Mouse (Mus musculus): ENCODE results near the gene Cxcr4. TPM values are rescaled to one million over a fixed set of nuclear protein-coding genes. Genes with fewer than 3 reads are reported as not detected.

The Cxcr4 gene
- polyA plus RNA-seq, 1 experiment, result 315 TPM

- TF ChIP-seq POLR2A (IDR thresholded peaks at IDR 0.05; ENCODE audit: low read depth, low read length), result no peak
- no peak for TF ChIP-seq CTCF (IDR thresholded peaks at IDR 0.05; ENCODE audit: extremely low read depth, insufficient read depth, insufficient read length, insufficient replicate concordance)
- Histone ChIP-seq H3K4me1 (ENCODE audit: control insufficient read depth, insufficient read depth, insufficient read length) (peaks cover 7% of the 10 kb centered on the region; the same call in 1 of the 2 replicates), H3K36me3 (ENCODE audit: control insufficient read depth, insufficient read depth, low read length) (no peaks in the 10 kb centered on the region), H3K4me3 (ENCODE audit: extremely low read depth, insufficient read depth, insufficient read length) (no peak overlapping the region), H3K27me3 (ENCODE audit: control insufficient read depth, insufficient read depth, low read length) (no peaks in the 10 kb centered on the region), H3K27ac (ENCODE audit: insufficient read depth, low read length) (no peak overlapping the region)
- DNase-seq (ENCODE audit: low read depth in 1 of 2, low spot score in 2 of 2), result no peak
- WGBS, result 18% methylated on average over 3 of the region's 3 CpGs
These were observed 43.1 kb downstream of the Cxcr4 start for GRCm38 (mm10) chr1:128549007-128549406.

GRCm38 (mm10) chr1:128548220-128548998 is 43.7 kb downstream of the Cxcr4 start:
- H3K4me3 ChIP-seq (ENCODE audit: extremely low read depth, insufficient read depth, insufficient read length), result no peak overlapping the region
- WGBS, result 13% methylated on average over 5 of the region's 5 CpGs
- no peaks in the 10 kb centered on the region for H3K27me3 ChIP-seq (ENCODE audit: control insufficient read depth, insufficient read depth, low read length)
- H3K27ac ChIP-seq (ENCODE audit: insufficient read depth, low read length), result no peak overlapping the region
- DNase-seq (ENCODE audit: low read depth in 1 of 2, low spot score in 2 of 2), result peak in 1 of 2 experiments; percentile 50
- no peak for TF ChIP-seq CTCF (IDR thresholded peaks at IDR 0.05; ENCODE audit: extremely low read depth, insufficient read depth, insufficient read length, insufficient replicate concordance)
- H3K36me3 ChIP-seq (ENCODE audit: control insufficient read depth, insufficient read depth, low read length), result no peaks in the 10 kb centered on the region
- peaks cover 7% of the 10 kb centered on the region; the same call in 1 of the 2 replicates for H3K4me1 ChIP-seq (ENCODE audit: control insufficient read depth, insufficient read depth, insufficient read length)

DNA sequence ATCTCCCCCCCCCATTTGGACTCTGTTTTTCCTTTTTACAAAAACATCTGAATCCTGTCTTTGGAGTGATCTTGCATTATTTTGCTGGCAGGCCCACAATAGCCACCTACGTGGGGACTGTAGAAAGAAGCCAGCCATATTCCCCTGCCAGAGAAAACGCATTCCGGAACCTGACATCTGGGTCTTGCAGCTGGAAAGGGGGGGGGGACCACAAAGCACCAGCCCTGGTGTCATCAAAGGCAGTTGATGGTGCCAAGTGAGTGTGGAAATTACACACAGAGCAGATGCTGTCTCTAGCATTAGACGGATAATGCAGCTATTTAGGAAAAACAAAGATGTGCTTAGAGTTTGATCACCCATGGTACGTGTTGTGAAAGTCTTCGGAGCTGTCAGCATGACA is 46.4 kb downstream of the Cxcr4 start:
- TF ChIP-seq POLR2A (IDR thresholded peaks at IDR 0.05; ENCODE audit: low read depth, low read length), result no peak
- TF ChIP-seq CTCF (IDR thresholded peaks at IDR 0.05; ENCODE audit: extremely low read depth, insufficient read depth, insufficient read length, insufficient replicate concordance), result no peak
- no peak for DNase-seq (ENCODE audit: low read depth in 1 of 2, low spot score in 2 of 2)
- Histone ChIP-seq H3K4me3 (ENCODE audit: extremely low read depth, insufficient read depth, insufficient read length) (no peak overlapping the region), H3K36me3 (ENCODE audit: control insufficient read depth, insufficient read depth, low read length) (no peaks in the 10 kb centered on the region), H3K27me3 (ENCODE audit: control insufficient read depth, insufficient read depth, low read length) (no peaks in the 10 kb centered on the region), H3K4me1 (ENCODE audit: control insufficient read depth, insufficient read depth, insufficient read length) (peaks cover 7% of the 10 kb centered on the region; the same call in 1 of the 2 replicates), H3K27ac (ENCODE audit: insufficient read depth, low read length) (no peak overlapping the region)
- WGBS, result 95% methylated on average over 6 of the region's 6 CpGs

DNA sequence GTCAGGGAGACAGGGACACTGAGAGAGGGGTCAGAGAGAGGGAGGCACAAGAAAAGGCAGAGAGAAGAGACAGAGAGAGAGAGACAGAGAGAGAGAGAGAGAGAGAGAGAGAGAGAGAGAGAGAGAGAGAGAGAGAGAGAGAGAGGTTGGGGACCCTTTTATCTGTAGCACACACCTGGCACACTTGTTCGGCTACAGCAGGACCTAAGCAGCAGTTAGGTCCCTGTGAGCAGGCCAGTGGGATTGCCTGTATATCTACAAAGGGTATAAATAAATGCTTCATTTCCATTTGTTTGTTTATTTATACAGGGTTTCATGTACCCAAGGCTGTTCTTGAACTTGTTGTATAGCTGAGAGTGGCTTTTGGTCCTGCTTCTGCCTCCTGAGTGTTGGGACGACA is 49.0 kb downstream of the Cxcr4 start:
- H3K36me3 ChIP-seq (ENCODE audit: control insufficient read depth, insufficient read depth, low read length), result no peaks in the 10 kb centered on the region
- WGBS, result 96% methylated on average over 2 of the region's 2 CpGs
- TF ChIP-seq POLR2A (IDR thresholded peaks at IDR 0.05; ENCODE audit: low read depth, low read length) (no peak), CTCF (IDR thresholded peaks at IDR 0.05; ENCODE audit: extremely low read depth, insufficient read depth, insufficient read length, insufficient replicate concordance) (no peak)
- H3K4me3 ChIP-seq (ENCODE audit: extremely low read depth, insufficient read depth, insufficient read length), result no peak overlapping the region
- no peak for DNase-seq (ENCODE audit: low read depth in 1 of 2, low spot score in 2 of 2)
- no peak overlapping the region for H3K27ac ChIP-seq (ENCODE audit: insufficient read depth, low read length)
- peaks cover 3% of the 10 kb centered on the region; the same call in 1 of the 2 replicates for H3K4me1 ChIP-seq (ENCODE audit: control insufficient read depth, insufficient read depth, insufficient read length)
- H3K27me3 ChIP-seq (ENCODE audit: control insufficient read depth, insufficient read depth, low read length), result no peaks in the 10 kb centered on the region

DNA sequence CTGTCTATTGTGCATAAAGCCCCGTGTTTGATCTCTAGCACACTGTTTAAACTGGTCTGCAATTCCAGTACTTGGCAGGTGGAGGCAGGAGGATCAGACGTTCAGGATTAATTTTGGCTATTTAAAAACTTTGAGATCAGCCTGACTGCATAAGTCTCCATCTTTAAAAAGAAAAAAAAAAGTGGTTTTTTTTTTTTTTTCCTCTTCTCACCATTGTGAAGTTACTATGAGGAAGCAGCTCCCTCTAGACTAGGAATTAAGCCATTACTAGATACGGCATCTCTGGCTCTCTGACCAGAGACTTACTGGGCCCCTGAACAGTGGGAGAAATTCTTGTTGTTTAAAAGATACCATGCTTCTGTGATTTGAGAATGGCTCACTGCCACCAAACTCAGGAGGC is 49.5 kb downstream of the Cxcr4 start:
- Histone ChIP-seq H3K27me3 (ENCODE audit: control insufficient read depth, insufficient read depth, low read length) (no peaks in the 10 kb centered on the region), H3K27ac (ENCODE audit: insufficient read depth, low read length) (no peak overlapping the region), H3K4me1 (ENCODE audit: control insufficient read depth, insufficient read depth, insufficient read length) (no peaks in the 10 kb centered on the region), H3K4me3 (ENCODE audit: extremely low read depth, insufficient read depth, insufficient read length) (no peak overlapping the region), H3K36me3 (ENCODE audit: control insufficient read depth, insufficient read depth, low read length) (no peaks in the 10 kb centered on the region)
- TF ChIP-seq CTCF (IDR thresholded peaks at IDR 0.05; ENCODE audit: extremely low read depth, insufficient read depth, insufficient read length, insufficient replicate concordance) (no peak), POLR2A (IDR thresholded peaks at IDR 0.05; ENCODE audit: low read depth, low read length) (no peak)
- WGBS, result 79% methylated on average over 3 of the region's 3 CpGs
- no peak for DNase-seq (ENCODE audit: low read depth in 1 of 2, low spot score in 2 of 2)

DNA sequence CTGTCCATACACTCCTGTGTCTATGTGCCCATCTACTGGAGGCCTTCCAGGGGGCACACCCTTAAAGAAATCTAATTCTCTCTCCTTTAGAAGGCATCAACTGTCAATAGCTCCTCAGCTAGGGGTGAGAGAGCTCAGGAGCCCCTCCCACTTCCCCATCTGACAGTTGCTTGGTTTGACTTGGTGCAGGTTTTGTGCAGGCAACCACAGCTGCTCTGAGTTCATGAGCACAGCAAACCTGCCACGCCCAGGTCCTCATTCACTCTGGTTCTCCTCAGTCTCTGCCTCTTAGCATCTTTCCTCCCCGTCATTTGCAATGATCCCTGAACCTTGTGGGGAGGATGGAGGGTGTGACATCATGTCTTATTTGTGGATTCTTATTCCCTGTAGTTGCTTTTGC is 51.9 kb downstream of the Cxcr4 start:
- Histone ChIP-seq H3K4me3 (ENCODE audit: extremely low read depth, insufficient read depth, insufficient read length) (no peak overlapping the region), H3K27me3 (ENCODE audit: control insufficient read depth, insufficient read depth, low read length) (no peaks in the 10 kb centered on the region), H3K4me1 (ENCODE audit: control insufficient read depth, insufficient read depth, insufficient read length) (no peaks in the 10 kb centered on the region), H3K36me3 (ENCODE audit: control insufficient read depth, insufficient read depth, low read length) (no peaks in the 10 kb centered on the region), H3K27ac (ENCODE audit: insufficient read depth, low read length) (no peak overlapping the region)
- peak in 1 of 2 experiments; percentile 31 for DNase-seq (ENCODE audit: low read depth in 1 of 2, low spot score in 2 of 2)
- TF ChIP-seq POLR2A (IDR thresholded peaks at IDR 0.05; ENCODE audit: low read depth, low read length), result no peak
- TF ChIP-seq CTCF (IDR thresholded peaks at IDR 0.05; ENCODE audit: extremely low read depth, insufficient read depth, insufficient read length, insufficient replicate concordance), result no peak
- 28% methylated on average over 2 of the region's 2 CpGs for WGBS

GRCm38 (mm10) chr1:128539555-128539954 is 52.5 kb downstream of the Cxcr4 start:
- WGBS, result 86% methylated on average over 10 of the region's 10 CpGs
- Histone ChIP-seq H3K4me1 (ENCODE audit: control insufficient read depth, insufficient read depth, insufficient read length) (no peaks in the 10 kb centered on the region), H3K27me3 (ENCODE audit: control insufficient read depth, insufficient read depth, low read length) (no peaks in the 10 kb centered on the region), H3K4me3 (ENCODE audit: extremely low read depth, insufficient read depth, insufficient read length) (no peak overlapping the region), H3K36me3 (ENCODE audit: control insufficient read depth, insufficient read depth, low read length) (no peaks in the 10 kb centered on the region), H3K27ac (ENCODE audit: insufficient read depth, low read length) (no peak overlapping the region)
- DNase-seq (ENCODE audit: low read depth in 1 of 2, low spot score in 2 of 2), result no peak
- TF ChIP-seq CTCF (IDR thresholded peaks at IDR 0.05; ENCODE audit: extremely low read depth, insufficient read depth, insufficient read length, insufficient replicate concordance), result no peak
- no peak for TF ChIP-seq POLR2A (IDR thresholded peaks at IDR 0.05; ENCODE audit: low read depth, low read length)

Other genes with a start within 250 kb of the Cxcr4 start
- 16.2 and 16.9 TPM in 2 replicates for gene Mcm6, start 232.6 kb downstream of the Cxcr4 start, polyA plus RNA-seq (2012; rRNA removed)
- gene Dars, start 174.9 kb downstream of the Cxcr4 start, polyA plus RNA-seq (2012; rRNA removed), result 5.5 and 7.6 TPM in 2 replicates